Mouse (Mus musculus) neural tube, embryonic 14.5 days (tissue): ENCODE results near the gene Zfp383. TPM values are rescaled to one million over a fixed set of nuclear protein-coding genes. Genes with fewer than 3 reads are reported as not detected.
"Not testable (repeated sequence)": the region's sequence is repeated elsewhere in the genome, so short reads cannot be mapped to it uniquely, and the experiment has no call there.

Experiments
- ATAC-seq: fragments of 200-750 bp; cut with Nextera tagmentation; 2 replicates; pipeline ENCODE4 v1.8.0; 2017; ENCODE audit warnings: low read depth, mild to moderate bottlenecking, moderate TSS enrichment, moderate library complexity
- H3K27ac ChIP-seq: fragments of 300-500 bp; sonication (generic); 2 replicates; pipeline ENCODE4 v1.5.1; 2014; ENCODE audit warnings: low read depth, mild to moderate bottlenecking, control low read depth, low read length, moderate library complexity, mixed read lengths
- H3K27me3 ChIP-seq: fragments of 300-500 bp; sonication (generic); 2 replicates; pipeline ENCODE4 v1.6.1; 2014; ENCODE audit warnings: low read length; ENCODE audit not compliant: control insufficient read depth, insufficient read depth
- H3K36me3 ChIP-seq: fragments of 300-500 bp; sonication (generic); 2 replicates; pipeline ENCODE4 v1.6.1; 2014; ENCODE audit warnings: low read length, mixed read lengths; ENCODE audit not compliant: control insufficient read depth, insufficient read depth
- H3K4me1 ChIP-seq: fragments of 300-500 bp; sonication (generic); 2 replicates; pipeline ENCODE4 v1.6.1; 2014; ENCODE audit warnings: low read length; ENCODE audit not compliant: control insufficient read depth, insufficient read depth
- H3K4me2 ChIP-seq: fragments of 300-500 bp; sonication (generic); 2 replicates; pipeline ENCODE4 v1.6.1; 2014; ENCODE audit warnings: mild to moderate bottlenecking, low read depth, low read length, control low read depth
- H3K4me3 ChIP-seq: fragments of 300-500 bp; sonication (generic); 2 replicates; pipeline ENCODE4 v1.5.1; 2014; ENCODE audit warnings: low read depth, low read length, control low read depth, mixed read lengths
- H3K9ac ChIP-seq: fragments of 300-500 bp; sonication (generic); replicated peaks from 2 replicates; pipeline ENCODE4 v1.6.1; 2014; ENCODE audit warnings: low read depth, mild to moderate bottlenecking, control low read depth, low read length, mixed read lengths
- H3K9me3 ChIP-seq: fragments of 300-500 bp; sonication (generic); 2 replicates; pipeline ENCODE4 v1.6.1; 2016; ENCODE audit warnings: low read length; ENCODE audit not compliant: control insufficient read depth
- WGBS: fragments of 180-500 bp; shearing (Covaris S2); extraction: QIAGEN DNeasy Blood & Tissue Kit; methylation state at CpG from one replicate; pipeline ENCODE4 v1.1.7; 2014; 5-methylcytosine and 5-hydroxymethylcytosine counted together
- microRNA-seq: library from miRNA; unstranded; fragments of <30 nt; microRNA quantifications from one replicate; pipeline ENCODE4, GENCODE M21; 2016
- polyA plus RNA-seq: library from polyadenylated mRNA; unstranded; fragments of >200 nt; fragmentation: Nextera tagmentation; extraction: Ambion mirVana; gene quantifications from 2 replicates; pipeline ENCODE4 v1.2.1, GENCODE M21; 2014

Gene Zfp383
- polyA plus RNA-seq, 1 experiment from 2014 or later: 7.7 TPM

DNA sequence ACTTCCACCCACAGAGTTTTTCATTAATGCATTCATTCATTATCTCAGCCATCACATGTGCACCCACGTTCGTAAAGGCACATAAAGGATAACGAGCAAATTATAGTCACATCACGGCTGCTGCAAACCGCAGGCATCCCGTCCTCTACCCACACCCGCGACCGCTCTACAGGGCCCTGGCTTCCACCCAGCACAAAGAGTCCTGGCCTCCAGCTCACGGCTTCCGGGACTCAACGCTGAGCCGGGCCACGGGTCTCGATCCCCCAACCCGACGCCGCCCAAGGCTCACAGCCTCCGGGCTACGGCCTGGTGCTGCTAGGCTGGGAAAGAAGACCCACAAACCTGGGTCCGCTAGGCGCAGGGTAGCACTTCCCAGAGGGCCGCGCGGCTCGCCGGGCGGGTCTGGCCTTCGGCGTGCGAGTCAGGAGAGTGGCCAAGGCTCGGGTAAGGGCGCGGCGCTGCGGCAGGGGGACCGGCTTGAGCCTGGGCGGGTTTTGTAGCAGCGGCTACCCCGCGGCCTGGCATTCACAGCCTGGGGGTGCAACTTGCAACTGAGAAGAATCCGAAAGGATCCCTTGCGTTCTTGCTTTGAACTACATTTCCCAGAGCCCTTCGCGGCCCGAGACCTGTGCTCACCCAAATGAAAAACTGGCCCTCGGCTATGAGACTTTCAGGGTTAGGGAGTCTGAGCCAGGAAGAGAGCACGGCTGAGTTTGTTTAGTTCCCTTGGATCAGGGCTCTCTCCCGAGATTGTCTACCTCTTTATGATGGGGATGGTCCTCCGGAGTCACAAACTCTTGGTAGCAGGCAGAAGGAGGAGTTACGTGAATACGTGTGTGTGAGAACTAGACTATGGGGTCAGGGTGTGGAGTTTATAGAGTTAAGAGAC, 45.7 kb downstream of the Zfp383 start, which contains the start of gene Zfp74:
Gene Zfp74, minus strand, starts transcription at position 577 of the 889 bp plus-strand sequence.
- Histone ChIP-seq H3K9me3 (no peaks in the 10 kb centered on the region), H3K36me3 (no peaks in the 10 kb centered on the region; the same call in 1 of the 2 replicates), H3K9ac (peak within 1 kb of the TSS; percentile 85), H3K4me3 (peak within 1 kb of the TSS; percentile 59), H3K4me2 (peak within 1 kb of the TSS; percentile 48), H3K27ac (peak within 1 kb of the TSS; percentile 94), H3K4me1 (no peaks in the 10 kb centered on the region), H3K27me3 (no peaks in the 10 kb centered on the region)
- ATAC-seq: peak; percentile 89
- WGBS: 1% methylated on average over 52 of the region's 52 CpGs

DNA sequence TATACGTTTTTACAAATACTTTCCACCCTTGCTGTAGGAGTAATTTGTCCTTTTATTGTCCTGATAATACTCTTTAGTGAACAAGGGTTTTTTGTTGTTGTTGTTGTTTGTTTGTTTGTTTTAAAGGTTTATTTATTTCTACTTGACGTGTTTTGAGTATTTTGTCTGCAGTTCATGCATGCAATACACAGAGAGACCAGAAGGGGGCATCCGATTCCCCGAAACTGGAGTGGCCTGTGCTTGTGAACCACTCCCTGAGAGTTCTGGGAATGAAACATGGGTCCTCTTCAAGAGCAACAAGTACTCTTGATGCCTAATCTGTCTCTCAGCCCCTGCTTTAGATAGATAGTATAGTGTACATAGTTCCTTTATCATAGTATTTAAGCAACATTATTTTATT, 46.7 kb downstream of the Zfp383 start:
- Histone ChIP-seq H3K9me3 (no peaks in the 10 kb centered on the region), H3K27ac (no peak overlapping the region), H3K9ac (no peak overlapping the region), H3K36me3 (no peaks in the 10 kb centered on the region; the same call in 1 of the 2 replicates), H3K4me2 (peak overlapping the region; percentile 48; the same call in 1 of the 2 replicates), H3K27me3 (no peaks in the 10 kb centered on the region), H3K4me1 (no peaks in the 10 kb centered on the region), H3K4me3 (no peak overlapping the region)
- 24% methylated on average over 4 of the region's 4 CpGs for WGBS
- no peak for ATAC-seq

DNA sequence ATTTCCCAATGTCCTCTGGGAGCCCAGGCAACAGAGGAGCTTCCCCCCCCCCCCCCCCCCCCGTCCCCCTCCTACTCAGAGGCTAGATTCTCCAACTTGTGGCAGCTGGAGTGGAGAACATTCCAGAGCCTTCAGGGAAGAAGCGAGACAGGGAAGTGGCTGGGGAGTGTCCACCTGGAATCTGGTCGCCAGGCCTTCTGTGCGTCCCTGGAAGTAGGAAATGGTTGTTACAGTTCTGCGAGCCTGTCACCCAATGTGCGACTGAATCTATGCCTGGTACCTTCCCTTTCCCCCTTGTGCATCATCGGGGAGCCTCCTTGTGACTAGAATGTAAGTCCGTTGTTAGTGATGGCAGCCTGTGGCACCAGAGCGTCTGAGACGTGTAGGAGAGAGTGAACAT, 48.2 kb downstream of the Zfp383 start:
- H3K4me1 ChIP-seq: no peaks in the 10 kb centered on the region
- 67% methylated on average over 10 of the region's 10 CpGs for WGBS

DNA sequence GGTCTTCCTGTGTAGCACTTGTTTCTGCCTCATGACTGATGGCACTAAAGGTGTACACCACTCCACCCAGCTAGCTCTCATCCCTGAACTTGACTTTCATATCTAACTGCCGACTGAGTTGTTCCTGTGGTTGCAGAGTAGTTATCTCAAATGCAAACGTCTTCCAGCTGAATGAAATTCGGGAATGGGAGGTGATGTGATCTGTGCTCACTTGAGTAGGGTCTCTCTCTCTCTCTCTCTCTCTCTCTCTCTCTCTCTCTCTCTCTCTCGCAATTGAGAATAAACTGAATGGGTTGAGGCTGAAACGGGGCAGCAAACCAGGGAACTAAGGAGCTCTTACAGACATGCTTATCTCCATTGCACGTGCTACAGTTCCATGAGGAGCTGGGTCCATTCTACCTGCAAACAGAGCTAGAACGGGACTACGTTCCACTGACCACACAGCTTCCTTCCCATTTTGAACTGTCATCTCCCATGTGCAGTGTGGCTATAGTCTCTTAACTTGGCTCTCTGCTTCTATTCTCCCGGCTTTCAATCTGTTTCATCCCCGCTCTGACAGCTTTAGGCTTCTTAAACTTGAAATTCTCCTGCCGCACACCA, 50.2 kb downstream of the Zfp383 start:
- Histone ChIP-seq H3K9me3 (no peaks in the 10 kb centered on the region), H3K36me3 (no peaks in the 10 kb centered on the region), H3K4me2 (no peak overlapping the region), H3K27ac (no peak overlapping the region), H3K27me3 (no peaks in the 10 kb centered on the region), H3K9ac (no peak overlapping the region), H3K4me3 (no peak overlapping the region), H3K4me1 (no peaks in the 10 kb centered on the region)
- ATAC-seq: no peak
- 86% methylated on average over 11 of the region's 11 CpGs for WGBS

More for the DNA sequence above, 48.2 kb downstream of the Zfp383 start:
- Histone ChIP-seq H3K27me3 (no peaks in the 10 kb centered on the region), H3K9ac (no peak overlapping the region), H3K9me3 (no peaks in the 10 kb centered on the region), H3K27ac (no peak overlapping the region), H3K4me2 (no peak overlapping the region), H3K4me3 (no peak overlapping the region), H3K36me3 (no peaks in the 10 kb centered on the region)
- no peak for ATAC-seq

DNA sequence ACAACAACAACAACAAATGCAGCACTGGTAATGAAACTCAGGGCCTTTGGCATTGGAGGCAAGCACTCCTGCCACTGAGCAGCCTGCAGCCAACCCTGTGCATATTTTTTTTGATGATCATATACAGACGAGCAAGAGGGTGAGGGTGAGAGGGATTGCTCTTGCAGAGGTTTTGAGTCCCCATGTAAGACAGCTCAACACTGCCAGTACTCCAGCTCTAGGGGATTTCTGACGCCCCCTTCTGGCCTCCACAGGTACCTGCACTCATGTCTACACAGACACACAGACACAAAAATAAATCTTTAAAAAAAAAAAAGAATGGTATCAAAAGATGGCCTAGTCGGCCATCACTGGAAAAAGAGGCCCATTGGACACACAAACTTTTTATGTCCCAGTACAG, 51.0 kb downstream of the Zfp383 start:
- H3K4me3 ChIP-seq: no peak overlapping the region
- H3K27me3 ChIP-seq: no peaks in the 10 kb centered on the region
- H3K9me3 ChIP-seq: no peaks in the 10 kb centered on the region
- H3K4me1 ChIP-seq: no peaks in the 10 kb centered on the region
- no peak overlapping the region for H3K27ac ChIP-seq
- H3K36me3 ChIP-seq: no peaks in the 10 kb centered on the region
- ATAC-seq: no peak
- 67% methylated on average over 3 of the region's 3 CpGs for WGBS
- no peak overlapping the region for H3K4me2 ChIP-seq
- no peak overlapping the region for H3K9ac ChIP-seq

DNA sequence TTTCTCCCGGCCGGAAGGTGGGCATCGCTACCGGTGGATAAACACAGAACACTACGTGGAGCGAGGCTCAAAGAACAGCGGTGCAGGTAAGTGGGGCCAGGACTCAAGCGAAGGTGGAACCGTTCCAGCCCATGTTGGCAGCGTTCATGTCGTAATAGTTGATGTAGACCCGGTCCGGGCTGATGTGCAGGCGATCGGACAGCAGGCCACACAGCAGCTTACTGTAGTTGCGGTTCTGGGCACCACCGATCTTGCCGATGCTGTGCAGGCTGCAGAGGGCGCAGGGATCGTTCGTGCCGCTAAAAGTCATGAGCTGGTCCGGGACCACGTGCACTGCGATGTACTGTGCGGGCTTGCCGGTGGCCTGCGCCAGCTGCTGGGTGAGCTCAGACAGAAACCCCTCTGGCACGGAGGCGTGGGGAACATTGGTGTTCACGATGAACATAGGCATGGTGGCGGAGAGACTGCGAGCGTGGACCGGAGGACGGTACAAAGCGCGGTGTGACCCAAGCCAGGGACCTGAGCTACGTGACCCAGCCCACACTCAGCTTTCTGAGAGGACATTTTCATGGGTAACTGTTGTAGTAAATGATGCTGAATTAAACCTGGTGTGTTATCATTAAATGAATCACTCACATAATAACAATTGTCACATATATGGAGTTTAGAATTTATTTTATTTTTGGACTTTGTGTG, 57.2 kb downstream of the Zfp383 start:
- not testable (repeated sequence) for H3K27me3 ChIP-seq, H3K4me2 ChIP-seq, H3K4me3 ChIP-seq, H3K9me3 ChIP-seq, H3K9ac ChIP-seq, H3K27ac ChIP-seq, H3K4me1 ChIP-seq, H3K36me3 ChIP-seq, ATAC-seq
- WGBS: 48% methylated on average over 27 of the region's 39 CpGs

Small RNAs within 50 kb of the gene (microRNA-seq; reads per million reads assigned to microRNA genes)
- gene Mir7668: not detected

Other genes with a start within 250 kb of the Zfp383 start
- 0.18 and 0.19 TPM in 2 replicates for gene Catsperg2, start 181.2 kb upstream of the Zfp383 start, polyA plus RNA-seq
- gene Zfp84, start 139.7 kb upstream of the Zfp383 start, polyA plus RNA-seq: 18.5 and 20.7 TPM in 2 replicates
- 13.9 and 15.2 TPM in 2 replicates for gene Zfp30, start 124.2 kb upstream of the Zfp383 start, polyA plus RNA-seq
- 28.7 and 36.4 TPM in 2 replicates for gene Zfp790, start 92.1 kb upstream of the Zfp383 start, polyA plus RNA-seq
- gene Zfp940, start 54.6 kb upstream of the Zfp383 start, polyA plus RNA-seq: 13.4 and 16.0 TPM in 2 replicates
- 24.2 and 28.3 TPM in 2 replicates for gene Zfp420, start 48.2 kb upstream of the Zfp383 start, polyA plus RNA-seq
- gene Zfp27, start 1.7 kb upstream of the Zfp383 start, polyA plus RNA-seq: 17.0 and 19.5 TPM in 2 replicates
- gene Zfp74, start 45.9 kb downstream of the Zfp383 start, polyA plus RNA-seq: 21.2 and 25.3 TPM in 2 replicates
- 4.0 and 5.5 TPM in 2 replicates for gene Zfp568, start 75.7 kb downstream of the Zfp383 start, polyA plus RNA-seq
- 13.4 and 13.7 TPM in 2 replicates for gene Zfp14, start 143.2 kb downstream of the Zfp383 start, polyA plus RNA-seq
- gene Zfp82, start 164.7 kb downstream of the Zfp383 start, polyA plus RNA-seq: 10.2 and 11.0 TPM in 2 replicates
- gene Gm26920, start 182.2 kb downstream of the Zfp383 start, polyA plus RNA-seq: 2.1 and 4.3 TPM in 2 replicates
- 13.8 and 17.1 TPM in 2 replicates for gene Zfp566, start 182.3 kb downstream of the Zfp383 start, polyA plus RNA-seq
- gene Zfp260, start 186.6 kb downstream of the Zfp383 start, polyA plus RNA-seq: 87.8 and 102 TPM in 2 replicates
- 13.5 and 14.4 TPM in 2 replicates for gene Zfp382, start 213.7 kb downstream of the Zfp383 start, polyA plus RNA-seq